Mouse (Mus musculus) layer of hippocampus, postnatal 10 days (tissue): ENCODE measurements around the gene Plac8. TPM values are rescaled to one million over a fixed set of nuclear protein-coding genes. Genes with fewer than 3 reads are reported as not detected.

ENCODE experiments used
- DNase-seq, 2 experiments: peaks; one replicate each; pipeline ENCODE4 v3.0.0; 2021; ENCODE audit warnings: low spot score in 2 of 2
- total RNA-seq, 2 experiments: library from RNA; stranded (reverse); gene quantifications; 2 replicates each; pipeline ENCODE4 v1.2.3; 2021

Plac8 gene
- total RNA-seq, 2 experiments from 2014 or later, result not detected

DNA sequence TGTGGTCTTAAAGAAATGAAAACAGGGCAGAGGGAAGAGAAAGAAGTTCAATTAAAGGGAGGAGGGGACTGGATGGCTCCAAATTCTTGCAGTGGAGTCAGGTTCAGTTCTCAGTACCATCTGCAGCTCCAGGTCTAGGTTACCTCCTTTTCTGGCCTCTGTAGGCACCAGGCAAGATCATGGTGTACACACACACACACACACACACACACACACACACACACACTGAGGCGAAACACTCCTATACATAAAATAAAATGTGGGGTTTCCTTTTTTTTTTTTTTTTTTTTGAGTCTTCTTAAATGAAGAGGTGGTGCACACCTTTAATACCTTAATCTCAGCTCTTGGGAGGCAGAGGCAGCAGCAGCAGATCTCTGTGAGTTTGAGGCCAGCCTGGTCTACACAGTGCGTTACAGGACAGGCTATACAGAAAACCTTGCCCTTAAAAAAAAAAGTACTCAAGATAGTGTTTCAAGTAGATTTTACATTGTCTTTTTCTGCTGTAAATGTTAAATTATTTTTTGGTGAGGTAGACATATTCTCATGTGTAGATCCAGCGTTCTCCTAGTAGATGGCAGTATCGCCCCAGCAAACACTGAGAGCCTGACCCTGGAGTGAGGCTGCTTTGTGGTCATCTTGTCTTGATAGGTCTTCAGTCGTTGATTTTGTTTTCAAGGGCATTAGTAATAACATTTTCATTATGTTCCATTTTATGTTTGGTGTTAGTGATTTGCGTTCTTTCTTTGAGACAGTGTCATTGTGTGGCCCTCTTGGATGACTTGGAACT lies 25.6 kb downstream of the Plac8 start:
- no peak for DNase-seq

DNA sequence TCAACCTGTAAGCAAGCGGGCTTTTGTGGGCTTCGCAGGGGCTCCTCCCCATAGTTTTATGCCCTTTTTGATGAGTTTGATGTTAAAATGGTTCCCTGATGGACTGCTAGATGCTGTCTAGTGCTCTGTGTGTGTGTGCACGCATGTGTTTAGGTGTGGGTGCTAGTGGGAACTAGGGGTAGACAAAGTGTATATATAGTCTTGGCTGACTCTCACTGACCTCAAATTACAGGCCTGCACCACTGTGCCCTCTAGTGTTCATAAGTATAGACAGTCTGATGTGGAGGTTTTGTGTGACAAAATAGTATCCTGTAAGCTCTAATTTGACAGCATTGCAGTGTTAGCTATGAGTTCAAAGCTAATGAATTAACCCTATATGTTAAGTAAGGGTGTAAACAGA lies 35.4 kb downstream of the Plac8 start:
- peak in 1 of 2 experiments; percentile 32 for DNase-seq

DNA sequence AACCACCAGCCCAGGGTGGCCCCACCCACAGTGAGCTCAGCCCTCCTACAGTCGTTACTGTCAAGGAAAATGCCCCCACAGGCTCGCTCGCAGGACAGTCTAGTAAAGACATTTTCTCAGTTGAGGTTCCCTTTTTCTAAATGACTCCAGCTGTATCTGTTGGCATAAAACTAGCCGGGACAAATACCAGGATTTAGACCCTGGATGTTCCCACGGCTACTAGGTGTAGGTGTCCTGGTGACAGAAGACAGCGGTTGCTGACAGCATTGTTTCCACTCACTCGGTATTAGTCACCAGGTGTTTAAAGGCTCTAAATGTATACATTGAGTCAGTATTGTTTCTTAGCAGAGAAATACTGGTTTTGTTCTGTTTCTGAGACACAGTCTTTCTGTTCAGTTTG lies 36.2 kb downstream of the Plac8 start:
- DNase-seq, result no peak

DNA sequence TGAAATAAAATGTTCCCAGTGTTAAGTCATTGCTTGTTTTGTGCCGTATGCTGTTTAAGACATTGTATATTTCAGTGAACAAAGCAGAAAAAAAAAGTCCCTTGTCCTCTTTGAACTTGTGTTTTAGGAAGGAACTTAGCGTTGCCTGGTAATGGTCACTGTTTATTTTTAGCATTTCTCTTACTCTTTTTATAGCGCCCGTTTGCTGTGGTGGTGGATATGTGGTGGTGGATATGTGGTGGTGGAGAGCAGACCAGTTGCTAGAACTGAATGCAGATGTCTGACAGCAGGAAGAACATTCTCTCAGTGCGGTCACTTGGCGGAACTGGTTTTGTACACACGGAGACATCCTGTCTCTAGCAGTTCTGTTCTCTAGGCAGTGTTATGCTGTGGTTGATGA lies 45.9 kb downstream of the Plac8 start:
- DNase-seq, result no peak

DNA sequence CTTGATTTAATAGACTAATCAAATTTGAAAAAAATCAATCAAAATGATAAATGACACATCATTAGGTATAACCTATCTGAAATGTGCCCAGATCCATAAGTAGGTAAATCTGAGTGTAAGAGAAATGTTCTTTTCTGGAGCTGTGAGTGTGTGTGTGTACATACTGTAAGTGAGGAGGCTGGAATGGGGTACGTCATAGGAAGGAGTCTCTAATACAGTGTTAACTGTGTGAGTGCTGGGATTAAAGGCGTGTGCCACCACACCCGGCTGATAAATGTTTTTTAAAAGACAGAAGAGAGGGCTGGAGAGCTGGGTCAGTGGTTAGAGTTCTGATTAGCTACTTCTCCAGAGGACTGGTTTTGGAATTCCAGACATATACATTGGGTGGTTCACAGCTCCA lies 46.4 kb downstream of the Plac8 start:
- DNase-seq, result no peak

DNA sequence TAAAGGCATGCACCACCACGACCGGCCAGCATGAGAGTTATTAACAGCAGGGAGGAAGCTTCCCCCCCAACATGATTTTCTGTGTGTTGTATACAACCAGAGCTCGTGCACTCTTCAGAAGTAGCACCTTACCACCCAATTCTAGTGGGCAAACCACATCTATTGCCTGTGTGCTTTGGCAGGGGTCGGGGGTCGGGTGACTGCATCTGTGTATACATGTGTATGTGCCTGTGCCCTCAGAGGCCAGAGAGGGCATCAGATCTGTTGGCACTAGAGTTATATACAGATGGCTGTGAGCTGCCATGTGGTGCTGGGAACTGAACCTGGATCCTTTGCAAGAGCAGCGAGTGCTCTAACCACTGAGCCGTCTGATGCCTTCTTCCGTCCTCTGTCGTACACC lies 47.1 kb downstream of the Plac8 start:
- DNase-seq, result no peak

DNA sequence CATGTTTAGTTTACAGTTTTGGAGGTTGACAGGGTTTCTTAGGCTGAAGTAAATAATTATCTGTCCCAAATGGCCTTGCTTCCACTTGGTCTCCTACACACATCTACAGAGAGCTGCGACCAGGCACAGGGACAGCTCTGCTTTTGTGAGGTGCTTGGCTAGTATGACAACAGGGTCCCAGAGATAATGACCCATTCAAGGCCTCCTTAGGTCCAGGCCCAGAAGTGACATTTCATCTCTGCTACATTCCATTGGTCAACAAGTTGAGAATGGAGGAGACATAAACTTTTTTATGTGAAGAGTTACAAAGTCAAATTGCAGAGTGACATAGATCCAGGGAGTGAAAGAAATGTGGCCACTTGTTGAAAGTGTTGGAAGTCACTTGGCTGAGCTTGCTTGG lies 48.7 kb downstream of the Plac8 start:
- DNase-seq, result no peak

DNA sequence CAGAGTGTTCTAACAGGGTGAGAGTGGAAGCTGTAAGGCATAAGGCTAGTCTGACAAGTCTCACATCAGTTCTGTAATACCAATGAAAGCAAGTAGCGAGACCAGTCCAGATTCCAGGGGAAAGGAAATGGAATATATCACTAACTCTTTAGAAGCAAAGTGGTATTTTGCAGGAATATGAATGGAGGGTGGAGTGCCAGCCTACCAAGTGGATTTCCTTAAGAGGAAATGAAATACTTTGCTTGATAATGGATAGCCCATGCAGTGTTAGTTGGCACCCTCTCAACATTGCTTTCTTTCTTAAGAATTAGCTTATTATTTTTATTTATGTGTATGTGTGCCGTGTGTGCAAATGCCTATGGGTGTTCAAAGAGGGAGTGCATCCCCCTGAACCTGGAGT lies 51.8 kb downstream of the Plac8 start:
- DNase-seq, result no peak

DNA sequence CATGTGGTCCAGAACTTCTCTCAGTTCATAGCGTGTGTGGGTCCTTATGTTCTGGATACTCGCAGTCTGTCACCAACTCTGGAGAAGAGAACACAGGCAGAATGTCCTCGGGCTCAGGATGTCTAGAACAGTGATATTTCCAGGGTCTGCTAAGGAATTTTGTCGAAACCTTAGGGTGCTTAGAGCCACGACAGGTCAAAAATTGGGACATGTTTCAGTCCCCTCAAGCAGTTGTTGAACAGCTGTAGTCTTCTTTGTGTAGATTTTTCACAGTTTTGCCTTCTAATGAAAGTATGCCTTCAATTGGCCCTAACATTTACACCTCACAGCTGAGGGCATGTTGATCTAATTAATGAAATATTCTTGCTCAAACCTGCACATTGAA lies 53.0 kb downstream of the Plac8 start:
- DNase-seq, result no peak

DNA sequence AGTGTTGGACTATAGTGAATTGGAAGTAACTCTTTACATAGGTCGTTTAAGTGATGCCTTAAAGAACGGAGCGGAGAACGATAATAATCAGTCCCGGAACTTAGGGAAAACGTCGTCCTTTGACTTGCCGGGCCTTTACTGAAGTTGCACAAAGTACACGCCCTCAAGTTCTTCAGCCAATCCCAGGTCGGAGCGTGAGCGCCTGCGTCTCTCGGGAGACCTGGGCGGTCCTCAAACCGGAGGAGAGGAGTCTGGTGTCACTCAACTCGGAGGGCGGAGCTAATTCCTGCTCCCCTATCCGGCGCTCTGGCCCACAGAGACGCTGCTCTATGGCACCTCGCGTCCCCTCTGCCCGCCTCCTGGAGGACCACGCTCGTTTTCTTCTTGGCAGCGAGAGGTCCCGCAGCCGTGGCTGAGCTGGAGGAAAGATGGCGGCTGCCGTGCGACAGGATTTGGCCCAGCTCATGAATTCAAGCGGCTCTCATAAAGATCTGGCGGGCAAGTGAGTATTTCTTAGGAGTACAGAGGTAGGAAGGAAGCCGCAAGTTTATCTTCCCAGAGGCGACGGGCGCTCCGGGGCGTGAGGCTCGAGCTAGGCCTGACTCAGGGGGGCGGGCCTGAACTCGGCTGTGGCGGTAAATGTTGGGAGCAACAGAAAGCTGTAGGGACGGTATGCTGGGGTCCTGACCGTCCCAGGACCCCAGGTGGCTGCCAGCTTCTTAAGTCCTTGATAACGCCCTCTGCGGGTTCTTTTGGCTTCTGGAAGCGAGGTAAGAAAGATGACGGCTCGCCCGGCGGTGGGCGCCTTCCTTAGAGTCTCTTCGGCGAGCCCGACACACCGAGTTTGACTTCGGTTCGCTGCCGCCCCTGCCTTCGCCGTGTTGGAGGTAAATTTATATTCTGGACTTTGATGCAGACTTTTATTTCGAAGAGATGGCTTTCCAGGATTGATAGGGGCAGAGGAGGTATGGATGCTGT lies 53.7 kb downstream of the Plac8 start, which contains the start of gene Cops4:
Cops4 (plus strand) TSS at position 261 of the 978 bp plus-strand sequence.
- DNase-seq, result peak; percentile 92 to 95

DNA sequence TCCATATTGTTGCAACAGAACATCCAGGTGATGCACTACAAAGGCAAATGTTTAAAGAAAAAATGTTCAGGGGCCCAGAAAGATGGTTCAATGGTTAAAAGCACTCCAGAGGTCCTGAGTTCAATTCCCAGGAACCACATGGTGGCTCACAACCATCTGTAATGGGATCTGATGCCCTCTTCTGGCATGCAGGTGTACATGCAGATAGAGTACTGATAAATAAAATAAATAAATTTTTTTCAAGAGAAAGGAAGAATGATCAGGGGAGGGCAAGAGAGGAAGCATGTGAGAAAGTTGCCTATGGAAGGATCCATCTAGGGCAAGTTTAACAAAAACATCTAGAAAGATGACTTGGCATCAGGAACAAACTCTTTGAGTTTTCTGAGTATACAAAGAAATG lies 59.5 kb downstream of the Plac8 start:
- no peak for DNase-seq

DNA sequence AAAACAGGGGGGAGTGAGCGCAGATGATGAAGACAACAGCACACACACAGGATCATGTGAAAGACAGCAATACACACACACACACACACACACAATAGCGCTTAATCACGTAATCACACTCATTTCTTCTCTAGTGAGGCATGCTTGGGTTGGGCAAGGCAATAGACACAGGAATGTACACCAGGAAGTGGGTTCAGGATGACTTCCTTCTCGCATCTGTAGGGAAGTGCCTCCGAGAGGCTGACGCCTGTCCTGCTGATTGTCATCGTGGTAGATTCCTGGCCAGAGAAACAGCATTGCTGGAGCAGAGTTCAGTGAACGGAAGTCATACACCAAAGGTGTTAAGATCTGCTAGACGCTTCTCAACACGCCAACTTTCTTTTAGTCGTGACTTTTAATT lies 62.8 kb downstream of the Plac8 start:
- no peak for DNase-seq

Other genes starting within 250 kb of the Plac8 start
- gene Sec31a, start 156.0 kb downstream of the Plac8 start, total RNA-seq, result 100 to 1,000 TPM in 1 of 2 experiments, 10 to 100 TPM in 1; 90.3 to 103 TPM
- gene Lin54, start 71.6 kb downstream of the Plac8 start, total RNA-seq, result 10 to 100 TPM; 15.1 to 18.8 TPM
- gene Cops4, start 53.9 kb downstream of the Plac8 start, total RNA-seq, result 10 to 100 TPM; 75.6 to 77.3 TPM
- gene Coq2, start 102.9 kb upstream of the Plac8 start, total RNA-seq, result 10 to 100 TPM; 56.9 to 60.7 TPM
- 1 to 10 TPM in 1 of 2 experiments, under 1 TPM in 1; 0.96 to 1.1 TPM for gene Hpse, start 147.5 kb upstream of the Plac8 start, total RNA-seq
- gene Helq, start 226.4 kb upstream of the Plac8 start, total RNA-seq, result 10 to 100 TPM; 17.2 to 24.7 TPM
- 10 to 100 TPM; 55.4 to 63.7 TPM for gene Mrps18c, start 226.4 kb upstream of the Plac8 start, total RNA-seq
- gene Abraxas1, start 248.7 kb upstream of the Plac8 start, total RNA-seq, result 1 to 10 TPM; 5.9 to 6.1 TPM